Mouse (Mus musculus) monocyte, adult 5-6 weeks (primary cell): Measurements from ENCODE around the gene Dera. TPM values are rescaled to one million over a fixed set of nuclear protein-coding genes. Genes with fewer than 3 reads are reported as not detected.
A peak's percentile ranks its signal among the peaks of the same experiment; 100 is the strongest.
"Not testable (repeated sequence)": the region's sequence is repeated elsewhere in the genome, so short reads cannot be mapped to it uniquely, and the experiment has no call there.

Experiments used
- ATAC-seq: fragments of 153-309, 156-312 bp; replicated peaks from 2 replicates; pipeline ENCODE4 v1.8.0; 2017; ENCODE audit warnings: mild to moderate bottlenecking; ENCODE audit not compliant: low TSS enrichment, insufficient number of reproducible peaks, severe bottlenecking, poor library complexity, low FRiP score
- total RNA-seq: library from RNA; stranded (forward); fragments of 200-1000, 200-491, 200-594 nt; gene quantifications from 3 replicates; pipeline ENCODE4 v1.2.3, GENCODE M21; 2017

Dera gene
- total RNA-seq: 28.7 to 54.5 TPM (median 37.0 TPM) in 3 replicates

DNA sequence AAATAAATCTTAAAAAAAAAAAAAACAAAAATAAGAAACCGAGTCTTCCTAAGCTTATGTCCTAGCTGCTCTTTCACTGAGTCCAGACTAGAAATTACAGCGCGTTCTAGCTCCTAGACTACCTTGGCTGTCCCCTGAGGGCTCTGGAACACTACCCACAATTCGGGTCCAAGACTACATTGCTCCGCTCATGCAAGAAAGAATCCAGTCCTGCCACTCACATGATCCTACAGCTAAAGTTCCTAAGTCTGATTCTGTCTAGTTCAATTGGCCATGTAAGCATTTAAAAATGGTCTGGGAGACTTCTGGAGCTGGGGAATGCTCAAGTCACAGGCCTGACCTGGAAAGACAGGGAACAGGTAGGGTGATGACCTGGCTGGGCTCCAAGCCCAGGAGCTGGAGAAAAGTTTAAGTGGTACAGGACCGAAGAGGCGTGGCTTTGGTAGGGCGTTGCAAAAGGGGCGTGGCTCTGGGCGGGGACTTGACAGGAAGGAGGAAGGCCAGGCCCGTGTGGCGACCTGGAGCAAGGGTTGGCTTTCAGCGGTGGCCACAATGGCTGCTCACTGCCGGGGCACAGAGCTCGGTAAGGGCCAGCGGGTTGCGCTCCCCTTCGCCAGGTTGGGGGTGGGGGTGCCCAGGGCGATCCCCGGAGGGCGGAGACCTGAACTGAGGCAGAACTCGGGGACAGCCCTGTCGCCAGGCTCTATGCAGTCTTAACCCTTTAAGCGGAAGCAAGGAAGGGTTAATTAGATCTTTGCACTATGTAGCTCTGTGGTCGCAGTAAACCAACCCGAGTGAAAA is at the start of gene Dera:
Gene Dera (plus strand): TSS at position 491 of the 801 bp plus-strand sequence.
- peak; percentile 94 for ATAC-seq

DNA sequence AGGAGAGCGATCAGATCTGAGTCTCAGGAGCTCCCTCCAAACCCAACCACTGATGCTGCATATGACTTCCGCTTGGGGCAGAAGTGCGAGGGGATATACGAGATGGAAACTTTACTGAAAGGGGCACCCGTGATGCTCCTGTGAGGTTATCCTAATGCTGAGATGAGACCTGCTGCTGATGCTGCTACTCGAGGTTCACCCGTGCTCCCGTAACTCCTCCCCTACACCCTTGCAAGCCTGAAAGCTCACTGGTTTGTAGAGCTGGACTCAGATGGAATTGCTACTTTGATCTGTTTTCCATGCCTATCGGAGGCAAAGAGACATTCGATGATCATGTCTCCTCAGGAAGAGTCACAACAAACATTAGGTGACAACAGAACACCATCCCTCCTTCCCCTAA is 48.1 kb upstream of the Dera start:
- no peak for ATAC-seq

DNA sequence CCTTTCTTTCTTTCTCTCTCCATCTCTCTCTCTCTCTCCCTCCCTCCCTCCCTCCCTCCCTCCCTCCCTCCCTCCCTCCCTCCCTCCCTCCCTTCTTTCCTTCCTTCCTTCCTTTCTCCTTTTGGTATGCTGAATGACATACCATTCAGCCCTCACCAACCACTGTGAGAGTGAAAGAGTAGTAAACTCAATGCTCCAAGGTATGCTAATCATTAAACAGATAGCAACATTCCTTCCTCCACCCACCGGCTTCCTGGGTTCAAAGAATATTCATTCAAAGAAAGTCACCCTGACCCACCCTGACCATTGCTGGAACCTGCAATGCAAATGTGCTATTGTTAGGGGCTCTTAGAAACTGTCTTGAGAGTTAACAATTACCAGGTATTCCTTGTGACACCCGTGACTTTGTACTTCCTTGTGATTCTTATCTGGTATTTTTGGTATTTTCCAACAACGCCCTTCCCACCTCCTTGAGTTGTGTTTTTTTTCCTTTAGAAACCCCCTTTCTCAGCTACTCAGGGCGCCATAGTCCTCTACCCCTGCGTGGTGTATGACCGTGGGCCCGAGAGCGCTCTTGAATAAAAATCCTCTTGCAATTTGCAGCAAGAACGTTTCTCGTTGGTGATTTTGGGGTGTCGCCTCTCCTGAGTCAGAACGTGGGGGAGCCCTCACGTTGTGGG is 45.5 kb upstream of the Dera start:
- ATAC-seq: not testable (repeated sequence)

DNA sequence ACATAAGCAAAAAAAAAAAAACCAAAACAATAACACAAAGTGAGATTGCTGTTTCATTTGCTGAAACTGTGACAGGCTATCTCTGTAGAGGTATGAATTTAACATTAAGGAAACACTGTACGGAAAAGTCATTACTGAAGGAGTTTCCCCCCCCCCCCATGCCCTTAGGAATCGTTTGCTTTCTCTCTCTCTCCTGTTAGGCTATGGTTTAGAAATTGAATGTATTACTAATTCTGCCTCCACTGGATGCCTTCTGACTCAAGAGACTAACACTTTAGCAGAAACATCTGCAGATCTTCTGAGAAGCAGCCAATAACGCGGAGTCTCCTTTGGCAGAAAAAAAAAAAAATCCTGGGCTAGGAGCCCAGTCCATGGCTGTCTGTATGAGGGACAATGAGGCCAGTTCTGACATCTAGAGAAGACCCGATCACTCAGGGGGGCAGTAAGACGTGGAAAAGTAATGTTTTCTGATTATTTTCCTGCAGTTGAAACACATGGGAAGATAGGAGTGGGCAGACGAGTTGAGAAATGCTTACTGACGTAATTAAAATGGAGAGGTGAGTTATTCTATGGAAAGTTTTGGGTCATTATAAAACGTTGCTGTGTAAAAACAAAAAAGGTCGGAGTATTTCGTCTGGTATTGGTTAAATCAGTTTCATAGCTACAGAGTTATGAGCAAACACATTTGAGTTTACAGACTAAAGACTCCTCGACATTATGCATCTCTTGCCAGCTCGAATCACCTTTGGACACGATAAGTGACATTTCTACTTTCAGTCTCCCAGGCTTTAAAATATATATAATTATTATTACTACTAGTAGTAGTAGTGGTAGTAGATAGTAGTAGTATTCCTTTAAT is 43.9 kb upstream of the Dera start:
- ATAC-seq: no peak

DNA sequence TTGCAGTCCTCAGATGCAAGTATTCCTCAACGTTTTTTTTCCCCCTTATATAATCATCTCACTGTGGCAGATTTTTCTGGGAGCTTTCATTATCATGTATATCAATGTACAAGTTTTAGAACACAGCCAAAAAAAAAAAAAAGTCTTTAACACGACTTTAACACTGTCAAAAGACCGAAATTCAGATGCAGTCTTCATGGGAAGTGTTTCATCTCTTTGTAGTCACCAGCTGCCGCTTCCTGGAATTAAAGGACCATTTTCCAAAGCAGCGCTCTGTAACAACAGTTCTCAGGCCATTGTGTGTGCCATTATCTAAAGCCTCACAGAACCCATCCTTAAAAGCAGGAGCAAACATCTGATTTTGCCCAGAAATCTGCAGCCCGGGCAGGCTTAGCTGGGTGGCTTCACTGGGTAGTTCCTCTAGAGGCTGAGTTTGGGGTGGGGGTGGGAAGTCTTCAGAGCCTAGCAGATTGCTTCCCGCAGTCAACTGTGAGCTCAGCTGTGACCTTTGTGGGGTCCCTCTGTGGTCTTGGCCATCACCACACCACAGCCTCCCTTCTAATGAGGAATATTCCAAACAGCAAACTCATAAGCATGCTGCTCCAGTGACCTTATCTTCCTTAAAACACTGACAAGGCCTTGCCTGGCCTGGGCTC is 41.6 kb upstream of the Dera start:
- no peak for ATAC-seq

DNA sequence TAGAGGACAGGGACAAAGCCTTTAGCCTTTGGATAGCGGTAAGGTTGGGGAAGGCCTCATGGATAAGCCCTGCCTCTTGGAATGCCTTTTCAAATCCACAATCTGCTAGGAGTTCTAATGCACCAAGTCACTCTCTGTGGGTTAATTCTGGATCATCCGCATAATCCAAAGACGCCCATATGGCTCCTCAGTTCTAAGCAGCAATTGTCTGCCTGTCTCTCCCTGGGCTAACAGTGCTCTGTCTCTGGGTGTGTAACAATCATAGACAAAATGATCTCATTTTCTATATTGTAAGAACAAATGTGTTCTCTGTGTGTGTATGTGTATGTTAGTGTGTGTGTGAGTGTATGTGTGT is 41.1 kb upstream of the Dera start:
- ATAC-seq: no peak

DNA sequence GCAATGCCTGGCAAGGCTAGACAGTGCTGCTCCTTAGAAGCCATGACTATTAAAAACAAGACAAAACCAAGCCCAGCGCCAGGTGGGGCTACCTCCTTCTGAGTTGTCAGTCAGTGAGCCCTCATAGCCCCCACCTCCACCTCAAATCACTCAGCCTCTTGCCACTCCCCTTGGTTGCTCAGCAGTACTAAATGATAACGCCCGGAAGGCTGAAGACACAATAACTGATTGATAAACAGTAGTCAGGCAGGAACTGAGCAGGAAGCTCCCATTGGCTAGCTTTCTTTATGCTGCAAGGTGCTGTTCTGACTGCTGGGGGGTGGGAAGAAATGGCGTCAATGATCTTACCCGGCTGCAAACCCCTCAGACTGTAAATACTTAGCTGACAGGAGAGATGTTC is 37.5 kb upstream of the Dera start:
- ATAC-seq: no peak

DNA sequence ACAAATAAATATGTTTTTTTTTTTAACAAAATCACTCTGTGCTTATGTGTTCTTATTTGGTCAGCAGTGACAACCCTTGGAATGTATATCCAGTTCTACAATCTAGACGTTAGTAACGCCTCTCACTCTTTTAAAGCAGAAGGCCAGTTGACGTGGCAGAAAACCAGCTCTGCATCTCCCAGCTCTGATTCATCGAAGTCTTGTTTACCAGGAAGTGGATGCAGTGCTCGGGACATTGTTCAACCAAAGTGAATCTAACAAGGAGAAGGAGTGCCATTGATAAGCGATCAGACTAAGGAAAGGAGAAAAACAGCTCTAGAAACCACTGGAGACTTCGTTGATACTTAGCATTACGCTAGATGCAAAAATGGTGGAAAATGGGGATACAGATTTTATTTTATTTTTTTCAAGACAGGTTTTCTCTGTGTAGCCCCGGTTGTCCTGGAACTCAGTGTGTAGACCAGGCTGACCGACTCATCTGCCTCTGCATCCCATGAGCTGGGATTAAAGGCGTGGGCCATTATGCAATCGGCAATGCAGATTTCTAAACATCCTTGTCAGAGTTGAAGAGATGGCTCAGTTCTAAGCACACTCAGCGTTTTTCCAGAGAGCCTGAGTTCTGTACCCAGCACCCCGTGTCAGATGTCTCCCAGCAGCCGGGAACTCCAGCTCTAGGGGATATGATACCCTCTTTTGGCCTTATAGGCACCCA is 32.0 kb upstream of the Dera start:
- no peak for ATAC-seq

DNA sequence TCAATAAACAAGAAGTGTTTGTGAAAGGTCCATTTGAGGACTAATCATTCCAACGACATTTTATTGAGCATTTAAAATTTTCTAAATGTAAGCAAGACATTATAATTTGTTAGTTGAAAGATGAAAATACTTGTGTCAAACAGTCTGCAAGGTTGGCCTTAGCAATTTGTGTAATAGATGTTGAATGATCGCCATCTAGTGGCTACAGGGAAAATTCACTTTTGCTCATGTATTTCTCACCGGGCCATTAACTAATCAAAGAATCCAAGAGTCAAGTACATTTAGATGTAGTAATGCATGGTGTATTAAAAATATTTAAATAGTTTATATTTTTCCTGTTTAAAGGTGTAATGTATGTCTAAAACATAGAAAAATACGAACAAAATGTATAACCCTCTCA is 30.4 kb upstream of the Dera start:
- ATAC-seq: no peak; the same call in 1 of the 2 replicates

DNA sequence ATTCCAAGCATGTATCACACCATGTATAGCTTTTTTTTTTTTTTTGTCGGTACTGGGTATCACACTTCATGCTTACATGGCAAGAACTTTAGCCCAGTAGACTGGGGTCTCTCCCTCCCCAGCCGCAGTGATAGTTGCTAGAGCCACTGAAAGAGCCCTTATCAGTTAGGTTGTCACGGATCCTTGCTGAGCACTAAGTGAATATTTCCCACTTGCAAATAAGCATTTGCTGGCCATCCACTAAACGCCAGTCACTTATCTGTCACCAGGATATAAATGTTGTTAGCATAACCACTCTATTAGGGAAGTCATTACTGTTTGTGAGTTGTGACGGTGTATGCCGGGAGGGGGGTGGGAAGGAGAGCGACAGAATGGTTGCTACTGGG is 19.9 kb upstream of the Dera start:
- peak; percentile 49 for ATAC-seq

DNA sequence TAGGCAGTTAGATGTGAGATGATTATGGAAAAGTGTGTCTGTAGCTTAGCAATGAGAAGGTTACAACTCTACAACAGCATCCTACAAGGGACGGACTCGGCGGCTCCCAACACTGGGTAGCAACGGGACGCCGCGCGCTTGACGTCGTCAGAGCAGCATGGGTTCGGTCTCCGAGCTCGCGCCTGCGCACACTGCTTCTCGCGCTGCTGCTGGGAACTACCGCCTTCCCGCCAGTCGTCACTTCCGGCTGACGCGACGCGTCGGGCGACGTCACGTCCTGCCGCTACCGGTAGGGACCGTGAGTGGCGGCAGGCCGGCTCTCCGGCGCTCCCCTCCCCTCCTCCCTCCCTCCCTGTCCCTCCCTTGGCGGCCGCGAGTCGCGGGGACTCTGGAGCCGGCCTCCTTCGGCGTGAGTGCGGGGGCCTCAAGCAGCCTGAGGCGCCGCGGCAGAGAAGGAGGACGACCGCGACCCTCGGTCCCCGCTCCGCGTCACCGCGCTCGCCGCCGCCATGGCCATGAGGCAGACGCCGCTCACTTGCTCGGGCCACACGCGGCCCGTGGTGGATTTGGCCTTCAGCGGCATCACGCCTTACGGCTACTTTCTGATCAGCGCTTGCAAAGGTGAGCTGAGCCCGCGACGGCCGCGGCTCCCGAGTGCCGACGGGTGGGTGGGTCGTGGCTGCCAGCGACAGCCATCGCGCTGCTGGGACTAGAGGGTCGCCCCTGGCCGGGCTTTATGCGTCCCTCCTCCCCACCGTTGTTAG is 19.3 kb upstream of the Dera start, which contains the start of gene Strap:
Gene Strap (plus strand): TSS at position 233 of the 764 bp plus-strand sequence.
- peak; percentile 96 for ATAC-seq

DNA sequence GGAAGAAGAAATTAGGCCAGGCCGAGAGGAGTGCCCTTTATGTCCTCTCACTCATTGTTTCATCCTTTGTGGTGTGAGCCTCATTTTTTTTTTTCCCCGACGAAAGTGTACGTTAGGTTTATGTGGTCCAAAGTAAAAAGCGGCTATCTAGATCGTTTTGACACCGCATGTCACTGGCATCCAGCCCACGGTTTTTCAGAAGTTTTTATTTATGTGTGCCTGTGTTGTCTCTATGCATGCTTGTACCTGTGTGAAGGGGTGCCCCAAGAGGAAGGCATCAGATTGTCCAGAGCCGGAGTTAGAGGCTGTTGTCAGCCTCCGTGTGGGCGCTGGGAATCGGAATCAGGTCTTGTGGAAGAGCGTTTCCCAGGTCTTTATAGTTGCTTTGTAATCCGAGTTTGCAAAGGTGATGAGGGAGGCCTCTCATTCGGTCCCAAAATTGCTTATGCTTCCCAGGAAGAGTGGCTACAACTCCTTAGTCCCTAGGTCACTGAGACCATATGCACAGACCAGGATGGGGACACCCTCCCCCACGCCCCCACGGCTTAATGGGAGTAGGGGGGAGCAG is 18.6 kb upstream of the Dera start:
- no peak for ATAC-seq

DNA sequence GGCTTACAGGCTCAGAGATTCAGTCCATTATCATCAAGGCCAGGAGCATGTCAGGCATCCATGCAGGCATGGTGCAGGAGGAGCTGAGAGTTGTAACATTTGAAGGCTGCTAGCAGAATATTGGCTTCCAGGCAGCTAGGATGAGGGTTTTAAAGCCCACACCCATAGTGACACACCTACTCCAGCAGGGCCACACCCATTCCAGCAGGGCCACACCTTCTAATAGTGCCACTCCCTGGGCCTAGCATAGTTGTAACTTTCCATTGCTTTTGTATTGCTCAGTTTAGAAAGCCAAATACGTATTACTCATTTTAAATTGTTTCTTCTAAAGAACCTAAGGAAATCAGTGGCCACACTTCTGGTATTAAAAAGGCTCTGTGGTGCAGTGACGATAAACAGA is 13.4 kb upstream of the Dera start:
- ATAC-seq: no peak

DNA sequence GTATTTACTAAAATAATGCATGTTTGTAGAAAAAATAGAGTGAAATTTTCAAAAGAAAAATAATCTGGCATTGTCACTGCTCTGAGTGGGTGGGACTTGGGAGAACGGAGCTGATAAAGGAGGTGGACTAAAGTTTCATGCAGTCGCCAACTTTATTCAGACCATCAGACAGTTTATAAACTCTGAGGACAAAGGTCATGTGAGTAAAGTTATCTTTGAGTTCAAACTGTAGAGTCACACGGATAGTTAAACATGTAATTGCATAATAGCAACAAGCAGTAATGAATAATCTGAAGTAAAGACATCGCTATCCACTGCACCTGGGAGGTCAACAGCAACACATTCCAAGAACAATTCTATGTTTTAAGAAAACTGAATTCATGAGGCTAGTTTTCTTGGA is 9.6 kb upstream of the Dera start:
- no peak for ATAC-seq

DNA sequence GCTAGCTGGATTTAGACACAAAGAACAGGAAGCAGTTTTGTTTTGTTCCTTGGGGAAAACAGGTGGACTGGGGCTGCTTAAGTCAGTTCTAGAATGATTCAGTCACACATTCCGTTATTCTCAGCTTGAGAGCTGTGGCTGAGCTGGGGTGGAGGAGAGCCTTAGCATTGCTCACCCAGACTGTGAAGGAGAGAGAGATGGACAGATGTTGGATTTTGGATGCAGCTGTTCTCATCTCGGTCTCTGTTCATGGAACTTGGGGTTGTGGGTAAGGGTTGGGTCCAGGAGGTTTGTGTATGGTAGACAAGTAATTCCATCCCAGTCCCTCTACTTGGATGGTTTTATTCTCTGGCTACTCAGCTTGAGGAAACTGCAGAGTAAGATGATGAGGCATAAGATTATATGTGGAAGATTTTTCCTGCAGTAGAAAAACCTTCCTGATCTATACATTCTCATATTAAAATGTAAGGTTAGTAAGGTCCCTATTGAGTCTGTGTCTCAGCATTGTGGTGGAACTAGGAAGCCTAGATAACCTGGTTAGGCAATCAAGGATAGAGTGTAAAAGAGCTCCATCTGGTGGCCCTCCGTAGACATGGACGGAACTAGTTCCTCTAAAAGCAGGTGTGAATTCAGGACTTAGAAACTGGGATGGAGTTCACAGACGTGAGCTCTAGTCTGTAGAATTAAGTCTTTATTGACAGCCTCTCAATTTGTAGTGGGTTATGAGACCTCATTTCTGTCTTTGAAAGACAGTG is 7.0 kb upstream of the Dera start:
- ATAC-seq: peak; percentile 78

DNA sequence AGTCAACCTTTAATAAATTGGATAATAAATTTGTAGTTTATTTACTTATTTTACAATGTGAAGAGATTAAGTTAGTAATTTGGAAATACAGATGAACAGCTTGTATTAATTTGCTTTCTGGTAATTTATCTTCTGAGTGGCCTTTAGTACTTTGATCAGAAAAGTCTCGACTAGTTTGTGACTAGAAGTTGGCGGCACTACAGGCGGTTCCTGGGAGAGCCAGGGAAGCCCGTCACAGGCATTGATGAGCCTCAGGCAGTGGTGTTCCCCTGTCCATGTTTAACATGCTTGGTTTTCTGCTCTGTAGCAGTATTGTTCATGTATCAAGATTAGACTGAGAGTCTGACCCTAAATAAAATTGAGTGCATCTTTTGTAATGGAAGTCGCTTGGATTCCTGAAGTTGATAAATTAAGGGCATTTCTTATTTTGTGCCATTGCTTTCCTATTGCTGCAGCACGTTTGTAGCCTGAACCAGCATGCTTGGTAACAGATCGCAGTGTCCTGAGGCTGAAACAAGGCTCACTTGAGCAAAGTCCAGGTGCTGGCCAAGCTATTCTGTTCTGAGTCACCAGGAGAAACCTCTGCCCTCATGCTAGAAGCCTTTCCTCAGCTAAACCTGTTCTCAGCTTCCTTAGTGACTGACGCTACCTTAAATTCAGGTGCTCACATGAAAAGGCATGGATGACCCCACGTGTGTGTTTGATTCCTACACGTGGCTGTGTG is 2.6 kb upstream of the Dera start:
- no peak for ATAC-seq
